Mouse (Mus musculus): Measurements from ENCODE around the gene Tmed11. TPM values are rescaled to one million over a fixed set of nuclear protein-coding genes. Genes with fewer than 3 reads are reported as not detected.
"Not testable (repeated sequence)": the region's sequence is repeated elsewhere in the genome, so short reads cannot be mapped to it uniquely, and the experiment has no call there.

Tmed11 gene
- polyA plus RNA-seq, 1 experiment from 2014 or later: not detected

GRCm38 (mm10) chr5:108751258-108751657 lies 43.9 kb downstream of the Tmed11 start:
- not testable (repeated sequence) for H3K36me3 ChIP-seq (ENCODE audit: control insufficient read depth, insufficient read depth, low read length); H3K27ac ChIP-seq (ENCODE audit: low read length); H3K9me3 ChIP-seq (replicated peaks; ENCODE audit: control insufficient read depth, low read length, poor library complexity, severe bottlenecking); ATAC-seq; H3K4me3 ChIP-seq (ENCODE audit: low read depth, low read length); H3K4me2 ChIP-seq (ENCODE audit: low read length); H3K9ac ChIP-seq (ENCODE audit: low read depth, low read length); H3K27me3 ChIP-seq (ENCODE audit: control insufficient read depth, insufficient read depth, low read depth, low read length); H3K4me1 ChIP-seq (ENCODE audit: control insufficient read depth, insufficient read depth, low read length)
- WGBS: 80% methylated on average over 4 of the region's 4 CpGs

GRCm38 (mm10) chr5:108750328-108751210 lies 44.6 kb downstream of the Tmed11 start:
- H3K27me3 ChIP-seq (ENCODE audit: control insufficient read depth, insufficient read depth, low read depth, low read length): no peaks in the 10 kb centered on the region
- no peak overlapping the region for H3K4me3 ChIP-seq (ENCODE audit: low read depth, low read length)
- no peak overlapping the region for H3K27ac ChIP-seq (ENCODE audit: low read length)
- no peaks in the 10 kb centered on the region for H3K36me3 ChIP-seq (ENCODE audit: control insufficient read depth, insufficient read depth, low read length)
- H3K4me2 ChIP-seq (ENCODE audit: low read length): no peak overlapping the region
- no peak for ATAC-seq
- no peak overlapping the region for H3K9ac ChIP-seq (ENCODE audit: low read depth, low read length)
- H3K9me3 ChIP-seq (replicated peaks; ENCODE audit: control insufficient read depth, low read length, poor library complexity, severe bottlenecking): no peaks in the 10 kb centered on the region
- 79% methylated on average over 5 of the region's 5 CpGs for WGBS
- H3K4me1 ChIP-seq (ENCODE audit: control insufficient read depth, insufficient read depth, low read length): no peaks in the 10 kb centered on the region

DNA sequence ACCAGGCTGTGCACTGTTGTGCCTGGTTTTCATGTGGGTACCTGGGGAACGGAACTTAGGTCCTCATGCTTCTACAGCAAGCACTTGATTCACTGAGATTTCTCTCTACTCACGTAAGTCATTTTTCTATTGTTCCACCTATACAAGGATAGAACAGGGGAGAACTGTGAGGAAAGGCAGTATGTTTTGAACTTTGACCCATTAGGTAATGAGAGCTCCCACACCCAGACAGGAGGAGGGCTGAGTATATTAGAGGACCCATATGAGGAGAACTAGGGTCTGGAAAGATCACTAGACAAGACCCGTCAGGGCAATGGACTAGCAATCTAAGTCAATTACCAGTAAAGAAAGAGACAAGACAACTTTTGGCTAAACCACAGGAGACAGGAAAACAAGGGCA lies 50.5 kb downstream of the Tmed11 start:
- ATAC-seq: no peak
- Histone ChIP-seq H3K4me3 (ENCODE audit: low read depth, low read length) (no peak overlapping the region), H3K36me3 (ENCODE audit: control insufficient read depth, insufficient read depth, low read length) (no peaks in the 10 kb centered on the region), H3K27ac (ENCODE audit: low read length) (no peak overlapping the region), H3K9me3 (replicated peaks; ENCODE audit: control insufficient read depth, low read length, poor library complexity, severe bottlenecking) (no peaks in the 10 kb centered on the region), H3K27me3 (ENCODE audit: control insufficient read depth, insufficient read depth, low read depth, low read length) (no peaks in the 10 kb centered on the region), H3K4me1 (ENCODE audit: control insufficient read depth, insufficient read depth, low read length) (no peaks in the 10 kb centered on the region), H3K9ac (ENCODE audit: low read depth, low read length) (no peak overlapping the region), H3K4me2 (ENCODE audit: low read length) (no peak overlapping the region)
- WGBS: 82% methylated on average over 3 of the region's 3 CpGs

- Histone ChIP-seq H3K27me3 (ENCODE audit: control insufficient read depth, insufficient read depth, low read depth, low read length) (no peaks in the 10 kb centered on the region), H3K4me2 (ENCODE audit: low read length) (no peak overlapping the region), H3K27ac (ENCODE audit: low read length) (no peak overlapping the region), H3K4me1 (ENCODE audit: control insufficient read depth, insufficient read depth, low read length) (no peaks in the 10 kb centered on the region), H3K36me3 (ENCODE audit: control insufficient read depth, insufficient read depth, low read length) (no peaks in the 10 kb centered on the region), H3K4me3 (ENCODE audit: low read depth, low read length) (no peak overlapping the region), H3K9me3 (replicated peaks; ENCODE audit: control insufficient read depth, low read length, poor library complexity, severe bottlenecking) (no peaks in the 10 kb centered on the region), H3K9ac (ENCODE audit: low read depth, low read length) (no peak overlapping the region)
- WGBS: 60% methylated on average over 2 of the region's 2 CpGs
- no peak for ATAC-seq
Observed at GRCm38 (mm10) chr5:108743856-108744255, 51.3 kb downstream of the Tmed11 start.

DNA sequence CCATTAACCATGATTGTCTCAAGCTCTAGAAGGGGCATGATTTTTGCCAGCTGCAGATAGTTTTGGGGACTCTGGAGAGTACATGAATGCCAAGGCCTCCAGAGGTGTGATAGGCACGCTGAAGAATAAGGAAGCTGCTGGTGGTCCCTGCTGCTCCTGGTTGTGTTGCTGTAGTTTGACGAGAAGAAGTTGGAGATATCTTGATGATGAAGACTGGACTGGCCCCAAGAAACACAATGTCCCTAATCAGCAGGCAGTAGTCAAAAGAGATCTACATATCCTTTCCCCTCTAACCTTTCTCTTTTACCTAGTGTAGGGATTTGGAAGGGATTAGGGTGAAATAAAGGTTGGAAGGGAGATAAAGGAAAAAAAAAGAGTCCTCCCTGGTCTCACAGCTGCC lies 52.6 kb downstream of the Tmed11 start:
- no peak overlapping the region for H3K9ac ChIP-seq (ENCODE audit: low read depth, low read length)
- no peak overlapping the region for H3K4me3 ChIP-seq (ENCODE audit: low read depth, low read length)
- no peak overlapping the region for H3K4me2 ChIP-seq (ENCODE audit: low read length)
- H3K27me3 ChIP-seq (ENCODE audit: control insufficient read depth, insufficient read depth, low read depth, low read length): no peaks in the 10 kb centered on the region
- H3K4me1 ChIP-seq (ENCODE audit: control insufficient read depth, insufficient read depth, low read length): no peaks in the 10 kb centered on the region
- H3K36me3 ChIP-seq (ENCODE audit: control insufficient read depth, insufficient read depth, low read length): no peaks in the 10 kb centered on the region
- no peaks in the 10 kb centered on the region for H3K9me3 ChIP-seq (replicated peaks; ENCODE audit: control insufficient read depth, low read length, poor library complexity, severe bottlenecking)
- 63% methylated on average over 2 of the region's 2 CpGs for WGBS
- no peak overlapping the region for H3K27ac ChIP-seq (ENCODE audit: low read length)
- ATAC-seq: no peak

- H3K9ac ChIP-seq (ENCODE audit: low read depth, low read length): no peak overlapping the region
- no peak for ATAC-seq
- no peak overlapping the region for H3K4me3 ChIP-seq (ENCODE audit: low read depth, low read length)
- 88% methylated on average over 2 of the region's 2 CpGs for WGBS
- H3K36me3 ChIP-seq (ENCODE audit: control insufficient read depth, insufficient read depth, low read length): no peaks in the 10 kb centered on the region
- H3K9me3 ChIP-seq (replicated peaks; ENCODE audit: control insufficient read depth, low read length, poor library complexity, severe bottlenecking): no peaks in the 10 kb centered on the region
- no peaks in the 10 kb centered on the region for H3K27me3 ChIP-seq (ENCODE audit: control insufficient read depth, insufficient read depth, low read depth, low read length)
- no peak overlapping the region for H3K27ac ChIP-seq (ENCODE audit: low read length)
- H3K4me1 ChIP-seq (ENCODE audit: control insufficient read depth, insufficient read depth, low read length): no peaks in the 10 kb centered on the region
- H3K4me2 ChIP-seq (ENCODE audit: low read length): no peak overlapping the region
Observed at GRCm38 (mm10) chr5:108741844-108742243, 53.3 kb downstream of the Tmed11 start.

GRCm38 (mm10) chr5:108727425-108727824 lies 67.7 kb downstream of the Tmed11 start:
- Histone ChIP-seq H3K4me1 (ENCODE audit: control insufficient read depth, insufficient read depth, low read length) (no peaks in the 10 kb centered on the region), H3K27ac (ENCODE audit: low read length) (no peak overlapping the region), H3K9ac (ENCODE audit: low read depth, low read length) (no peak overlapping the region), H3K4me2 (ENCODE audit: low read length) (no peak overlapping the region), H3K4me3 (ENCODE audit: low read depth, low read length) (no peak overlapping the region), H3K27me3 (ENCODE audit: control insufficient read depth, insufficient read depth, low read depth, low read length) (no peaks in the 10 kb centered on the region), H3K36me3 (ENCODE audit: control insufficient read depth, insufficient read depth, low read length) (no peaks in the 10 kb centered on the region), H3K9me3 (replicated peaks; ENCODE audit: control insufficient read depth, low read length, poor library complexity, severe bottlenecking) (no peaks in the 10 kb centered on the region)
- 88% methylated on average over 1 of the region's 1 CpGs for WGBS
- ATAC-seq: no peak

Other genes with a start within 250 kb of the Tmed11 start
- gene Cplx1, start 245.3 kb downstream of the Tmed11 start, polyA plus RNA-seq (2015; fragmentation: Nextera tagmentation; extraction: Ambion mirVana): 70.7 and 88.6 TPM in 2 replicates
- gene Gak, start 165.6 kb downstream of the Tmed11 start, polyA plus RNA-seq (2015; fragmentation: Nextera tagmentation; extraction: Ambion mirVana): 55.9 and 57.4 TPM in 2 replicates
- 22.0 and 25.1 TPM in 2 replicates for gene Tmem175, start 165.6 kb downstream of the Tmed11 start, polyA plus RNA-seq (2015; fragmentation: Nextera tagmentation; extraction: Ambion mirVana)
- 13.1 and 14.4 TPM in 2 replicates for gene Idua, start 135.0 kb downstream of the Tmed11 start, polyA plus RNA-seq (2015; fragmentation: Nextera tagmentation; extraction: Ambion mirVana)
- 33.0 and 36.9 TPM in 2 replicates for gene Dgkq, start 125.7 kb downstream of the Tmed11 start, polyA plus RNA-seq (2015; fragmentation: Nextera tagmentation; extraction: Ambion mirVana)
- 4.3 and 4.4 TPM in 2 replicates for gene Slc26a1, start 119.8 kb downstream of the Tmed11 start, polyA plus RNA-seq (2015; fragmentation: Nextera tagmentation; extraction: Ambion mirVana)
- gene Fgfrl1, start 103.0 kb downstream of the Tmed11 start, polyA plus RNA-seq (2015; fragmentation: Nextera tagmentation; extraction: Ambion mirVana): 3.3 and 3.5 TPM in 2 replicates
- gene Rnf212, start 20.4 kb downstream of the Tmed11 start, polyA plus RNA-seq (2015; fragmentation: Nextera tagmentation; extraction: Ambion mirVana): not detected in 2 replicates
- not detected in 2 replicates for gene Vmn2r8, start 13.5 kb upstream of the Tmed11 start, polyA plus RNA-seq (2015; fragmentation: Nextera tagmentation; extraction: Ambion mirVana)
- gene Vmn2r9, start 57.2 kb upstream of the Tmed11 start, polyA plus RNA-seq (2015; fragmentation: Nextera tagmentation; extraction: Ambion mirVana): not detected in 2 replicates
- not detected in 2 replicates for gene Vmn2r10, start 211.2 kb upstream of the Tmed11 start, polyA plus RNA-seq (2015; fragmentation: Nextera tagmentation; extraction: Ambion mirVana)

Data from midbrain, embryonic 16.5 days (tissue).